Mouse (Mus musculus): Measurements from ENCODE around the gene Hyou1.
A peak's percentile ranks its signal among the peaks of the same experiment; 100 is the strongest.
"Not testable (repeated sequence)": the region's sequence is repeated elsewhere in the genome, so short reads cannot be mapped to it uniquely, and the experiment has no call there.

Hyou1 gene

GRCm38 (mm10) chr9:44352337-44352736, 27.0 kb upstream of the Hyou1 start:
- no peak for DNase-seq

DNA sequence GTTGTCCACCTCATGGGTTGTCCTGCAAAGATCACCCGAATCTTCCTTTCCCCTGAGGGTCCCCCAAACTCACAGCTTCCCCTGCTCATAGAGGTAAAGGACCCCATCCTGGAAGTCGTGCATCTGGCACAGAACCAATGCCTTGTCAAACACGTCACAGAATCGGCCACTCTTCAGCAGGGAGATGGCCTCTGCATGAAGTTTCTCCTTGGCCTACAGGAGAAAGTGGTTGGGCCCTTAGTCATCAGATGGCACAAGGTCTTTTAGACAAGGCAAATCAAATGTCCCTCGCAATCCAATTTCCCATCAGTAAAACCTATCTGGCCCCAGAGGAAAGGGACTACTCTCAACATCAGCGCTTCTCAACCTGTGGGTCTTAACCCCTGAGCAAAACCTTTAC, 26.1 kb upstream of the Hyou1 start:
- DNase-seq = no peak

DNA sequence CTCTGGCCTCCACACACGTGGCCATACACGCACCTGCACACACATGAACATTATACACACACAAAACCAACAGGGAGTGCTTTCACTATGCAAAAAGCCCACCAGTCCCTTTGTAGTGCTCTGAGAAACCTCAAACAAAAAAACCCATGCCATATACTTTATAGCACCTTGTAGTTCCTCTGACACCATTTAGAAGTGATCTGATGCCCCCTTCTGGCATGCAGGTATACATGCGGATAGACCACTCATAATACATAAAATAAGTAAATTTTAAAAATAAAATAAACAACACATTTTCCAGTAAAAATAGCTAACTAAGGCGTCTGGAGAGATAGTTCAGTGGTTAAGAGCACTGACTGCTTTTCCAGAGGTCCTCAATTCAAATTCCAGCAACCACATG, 22.1 kb upstream of the Hyou1 start:
- no peak for DNase-seq

DNA sequence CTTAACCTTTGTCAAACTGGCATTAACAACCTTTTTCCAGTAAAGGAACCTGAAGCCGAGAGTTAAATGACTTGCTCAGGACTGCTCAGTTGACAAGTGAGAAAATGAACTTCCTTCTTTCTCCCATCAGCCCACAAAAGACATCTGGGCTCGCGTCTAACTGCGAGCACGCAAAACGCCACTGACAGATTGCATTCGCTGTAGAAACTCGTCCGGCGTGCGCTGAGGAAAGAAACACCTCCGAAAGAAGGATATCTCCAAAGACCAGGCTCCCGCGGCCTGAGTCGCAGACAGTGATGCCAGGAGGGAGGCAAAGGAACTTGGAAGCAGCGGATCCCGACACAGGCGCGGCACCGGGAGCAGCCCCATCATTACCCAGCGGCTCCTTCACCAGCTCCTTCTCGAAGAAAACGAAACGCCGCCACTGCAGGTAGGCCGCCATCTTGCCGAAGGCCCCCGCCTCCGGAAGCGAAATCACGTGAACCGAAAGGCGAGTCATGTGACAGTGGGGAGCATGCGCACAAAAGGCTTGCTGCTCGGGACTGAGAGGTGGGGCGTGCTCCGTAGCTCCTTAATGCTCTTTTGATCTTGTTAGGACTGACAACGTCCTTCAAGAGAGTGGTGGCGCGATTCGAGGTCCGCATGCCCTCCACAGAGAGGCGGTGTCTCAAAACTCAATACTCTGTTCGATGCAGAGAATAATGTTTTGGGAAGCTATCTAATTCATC, 17.9 kb upstream of the Hyou1 start, which contains the start of gene Vps11:
Gene Vps11, minus strand, starts transcription at position 481 of the 728 bp plus-strand sequence.
- peak; percentile 97 to 98 for DNase-seq

- not testable (repeated sequence) for DNase-seq
Observed at GRCm38 (mm10) chr9:44361931-44362330, 17.4 kb upstream of the Hyou1 start.

GRCm38 (mm10) chr9:44364480-44364879, 14.8 kb upstream of the Hyou1 start:
- peak; percentile 48 to 51 for DNase-seq

GRCm38 (mm10) chr9:44373386-44373785, 5.9 kb upstream of the Hyou1 start:
- no peak for DNase-seq

DNA sequence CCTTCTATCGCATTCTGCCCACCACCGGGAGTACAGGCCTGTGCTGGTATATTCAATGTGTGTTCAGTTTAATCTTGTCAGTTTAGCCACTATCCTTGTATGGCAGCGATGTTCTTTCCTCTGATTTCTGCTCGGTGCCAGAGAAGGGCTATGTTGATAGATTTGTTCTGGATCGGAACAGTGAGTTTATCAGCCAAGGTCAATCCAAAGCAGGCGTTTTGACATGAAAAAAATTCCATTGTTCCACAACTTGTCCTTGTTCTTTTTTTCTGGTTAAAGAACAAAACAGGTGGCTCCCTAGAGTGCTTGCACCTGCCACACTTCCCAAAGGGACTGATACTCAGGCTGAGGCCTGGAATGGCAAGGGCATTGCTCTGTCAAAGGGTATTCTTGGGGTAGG, 3.1 kb upstream of the Hyou1 start:
- no peak for DNase-seq

DNA sequence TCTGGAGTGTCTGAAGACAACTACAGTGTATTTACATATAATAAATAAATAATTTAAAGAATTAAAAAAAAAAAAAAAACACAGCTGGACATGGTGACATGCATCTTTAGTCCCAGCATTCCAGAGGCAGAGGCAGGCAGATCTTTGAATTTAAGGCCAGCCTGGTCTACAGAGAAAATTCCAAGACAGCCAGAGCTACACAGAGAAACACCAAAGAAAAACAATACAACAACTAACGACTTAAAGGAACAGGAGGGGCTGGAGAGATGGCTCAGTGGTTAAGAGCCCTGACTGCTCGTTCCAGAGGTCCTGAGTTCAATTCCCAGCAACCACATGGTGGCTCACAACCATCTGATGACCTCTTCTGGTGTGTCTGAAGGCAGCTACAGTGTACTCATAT, 2.0 kb upstream of the Hyou1 start:
- not testable (repeated sequence) for DNase-seq

GRCm38 (mm10) chr9:44378153-44378730, 1.0 kb upstream of the Hyou1 start:
- DNase-seq = no peak

GRCm38 (mm10) chr9:44379862-44380261, 572 bp downstream of the Hyou1 start:
- DNase-seq = no peak

DNA sequence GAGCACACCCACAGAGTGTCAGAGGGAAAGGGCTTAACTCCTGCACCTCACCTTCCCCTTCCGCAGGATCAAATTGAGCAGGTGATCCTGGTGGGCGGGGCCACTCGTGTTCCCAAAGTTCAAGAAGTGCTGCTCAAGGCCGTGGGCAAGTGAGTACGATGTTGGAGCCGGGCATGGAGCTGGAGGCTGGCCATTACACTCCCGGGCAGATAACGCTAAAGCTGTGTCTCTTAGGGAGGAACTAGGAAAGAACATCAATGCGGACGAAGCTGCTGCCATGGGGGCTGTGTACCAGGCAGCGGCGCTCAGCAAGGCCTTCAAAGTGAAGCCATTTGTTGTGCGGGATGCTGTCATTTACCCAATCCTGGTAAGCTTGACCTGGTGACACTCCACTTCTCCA, 5.3 kb downstream of the Hyou1 start:
- DNase-seq = no peak

GRCm38 (mm10) chr9:44387221-44387620, 7.9 kb downstream of the Hyou1 start:
- DNase-seq = no peak

DNA sequence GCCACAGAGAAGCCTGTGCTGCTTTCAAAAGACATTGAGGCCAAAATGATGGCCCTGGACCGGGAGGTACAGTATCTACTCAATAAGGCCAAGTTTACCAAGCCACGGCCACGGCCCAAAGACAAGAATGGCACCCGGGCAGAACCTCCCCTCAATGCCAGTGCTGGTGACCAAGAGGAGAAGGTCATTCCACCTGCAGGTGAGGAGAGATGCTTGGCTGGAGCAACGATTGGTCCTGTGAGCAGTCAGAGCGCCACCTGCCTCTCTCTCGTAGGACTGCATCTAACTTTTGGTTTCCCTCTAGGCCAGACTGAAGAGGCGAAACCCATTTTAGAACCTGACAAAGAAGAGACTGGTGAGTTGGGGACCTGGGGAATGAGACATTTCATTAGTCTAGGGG, 10.0 kb downstream of the Hyou1 start:
- peak; percentile 68 to 76 for DNase-seq

- peak; percentile 90 to 91 for DNase-seq
Observed at GRCm38 (mm10) chr9:44391466-44391865, 12.2 kb downstream of the Hyou1 start.

- DNase-seq = peak; percentile 93 to 95
Observed at GRCm38 (mm10) chr9:44396684-44397411, 17.6 kb downstream of the Hyou1 start, which contains the start of gene Slc37a4. Slc37a4 (plus strand) TSS chr9:44396852.

GRCm38 (mm10) chr9:44398087-44398486, 18.8 kb downstream of the Hyou1 start:
- peak; percentile 63 to 77 for DNase-seq

DNA sequence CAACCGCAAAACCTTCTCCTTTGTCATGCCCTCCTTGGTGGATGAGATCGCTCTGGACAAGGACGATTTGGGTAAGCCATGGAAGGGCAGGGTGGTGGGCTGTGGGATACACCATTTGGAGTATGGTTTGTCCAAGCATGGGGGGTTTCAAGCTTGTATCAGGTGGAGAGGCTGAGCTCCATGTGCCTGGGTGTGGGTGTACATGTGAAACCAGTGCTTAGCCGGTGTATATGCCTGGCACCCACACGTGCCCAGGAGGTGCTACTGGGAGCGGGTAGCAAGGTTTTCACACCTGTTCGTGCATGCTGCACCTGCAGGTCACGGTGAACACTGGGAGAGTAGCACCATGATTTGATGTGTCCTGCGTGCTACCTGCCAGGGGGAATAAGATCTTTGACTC, 19.3 kb downstream of the Hyou1 start:
- no peak for DNase-seq

GRCm38 (mm10) chr9:44399114-44399794, 20.0 kb downstream of the Hyou1 start:
- peak in 1 of 2 experiments; percentile 20 for DNase-seq

- no peak for DNase-seq
Observed at GRCm38 (mm10) chr9:44399795-44400114, 20.5 kb downstream of the Hyou1 start.

GRCm38 (mm10) chr9:44401081-44401480, 21.8 kb downstream of the Hyou1 start:
- peak; percentile 35 to 62 for DNase-seq

GRCm38 (mm10) chr9:44405011-44405410, 25.7 kb downstream of the Hyou1 start:
- DNase-seq = no peak

Data from kidney, postnatal 4 days (tissue).